Mouse (Mus musculus) testis, postnatal 14 days (tissue): ENCODE data around the gene Flii.

ENCODE experiments used
- DNase-seq: peaks from one replicate; pipeline ENCODE4 v3.0.0; 2021; ENCODE audit warnings: low spot score

Flii gene

DNA sequence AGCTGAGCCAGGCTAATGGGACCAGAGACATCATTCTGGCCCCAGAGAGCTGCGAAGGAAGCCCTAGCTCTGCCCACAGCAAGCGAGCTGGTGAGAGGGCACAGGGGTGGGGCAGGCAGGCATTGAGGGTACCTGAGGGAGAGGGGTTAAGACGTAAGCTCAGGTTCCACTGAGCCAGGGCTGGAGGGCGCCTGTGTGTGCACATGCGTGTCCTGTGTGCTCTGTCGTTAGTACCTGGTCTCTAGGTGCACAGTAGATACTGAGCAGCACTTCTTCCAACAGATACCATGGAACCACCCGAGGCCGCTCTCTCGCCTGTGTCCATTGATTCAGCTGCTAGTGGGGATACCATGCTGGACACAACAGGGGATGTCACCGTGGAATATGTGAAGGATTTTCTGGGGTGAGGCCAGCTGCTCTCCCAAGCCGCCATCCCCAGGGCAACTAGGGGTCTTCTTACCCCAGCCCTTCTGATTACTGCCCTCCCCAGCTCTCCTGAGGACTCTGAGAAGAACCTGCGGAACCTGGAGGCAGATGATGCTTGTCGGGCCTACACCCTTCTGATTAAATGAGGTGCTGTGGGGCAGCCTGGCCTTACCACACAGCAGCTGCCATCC is 14.3 kb downstream of the Flii start:
- no peak for DNase-seq

DNA sequence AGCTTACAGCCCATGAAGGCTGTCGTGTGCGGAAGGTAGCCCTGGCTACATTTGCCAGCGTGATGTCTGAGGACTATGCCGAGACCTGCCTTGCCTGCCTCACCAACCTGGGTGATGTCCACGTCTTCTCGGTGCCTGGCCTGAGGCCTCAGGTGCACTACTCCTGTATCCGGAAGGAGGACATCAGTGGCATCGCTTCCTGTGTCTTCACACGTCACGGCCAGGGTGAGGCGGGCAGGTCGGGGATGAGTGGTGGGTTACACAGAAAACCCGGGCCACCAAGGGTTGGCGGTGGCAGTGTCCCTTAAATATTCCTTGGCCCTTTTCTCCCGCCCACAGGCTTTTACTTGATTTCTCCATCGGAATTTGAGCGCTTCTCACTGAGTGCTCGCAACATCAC is 15.0 kb downstream of the Flii start:
- no peak for DNase-seq

DNA sequence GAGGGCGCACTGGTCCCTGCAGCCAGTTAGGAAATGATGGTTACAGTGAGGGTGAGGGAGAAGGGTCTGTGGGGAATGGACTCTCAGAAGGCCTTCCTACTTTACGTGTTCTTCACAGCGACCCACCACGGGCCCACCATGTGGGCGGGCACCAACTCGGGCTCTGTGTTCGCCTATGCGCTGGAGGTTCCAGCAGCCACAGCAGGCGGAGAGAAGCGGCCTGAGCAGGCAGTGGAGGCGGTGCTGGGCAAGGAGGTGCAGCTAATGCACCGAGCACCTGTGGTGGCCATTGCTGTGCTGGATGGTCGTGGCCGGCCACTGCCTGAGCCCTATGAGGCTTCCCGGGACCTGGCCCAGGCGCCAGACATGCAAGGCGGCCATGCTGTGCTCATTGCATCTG is 15.8 kb downstream of the Flii start:
- DNase-seq: no peak

DNA sequence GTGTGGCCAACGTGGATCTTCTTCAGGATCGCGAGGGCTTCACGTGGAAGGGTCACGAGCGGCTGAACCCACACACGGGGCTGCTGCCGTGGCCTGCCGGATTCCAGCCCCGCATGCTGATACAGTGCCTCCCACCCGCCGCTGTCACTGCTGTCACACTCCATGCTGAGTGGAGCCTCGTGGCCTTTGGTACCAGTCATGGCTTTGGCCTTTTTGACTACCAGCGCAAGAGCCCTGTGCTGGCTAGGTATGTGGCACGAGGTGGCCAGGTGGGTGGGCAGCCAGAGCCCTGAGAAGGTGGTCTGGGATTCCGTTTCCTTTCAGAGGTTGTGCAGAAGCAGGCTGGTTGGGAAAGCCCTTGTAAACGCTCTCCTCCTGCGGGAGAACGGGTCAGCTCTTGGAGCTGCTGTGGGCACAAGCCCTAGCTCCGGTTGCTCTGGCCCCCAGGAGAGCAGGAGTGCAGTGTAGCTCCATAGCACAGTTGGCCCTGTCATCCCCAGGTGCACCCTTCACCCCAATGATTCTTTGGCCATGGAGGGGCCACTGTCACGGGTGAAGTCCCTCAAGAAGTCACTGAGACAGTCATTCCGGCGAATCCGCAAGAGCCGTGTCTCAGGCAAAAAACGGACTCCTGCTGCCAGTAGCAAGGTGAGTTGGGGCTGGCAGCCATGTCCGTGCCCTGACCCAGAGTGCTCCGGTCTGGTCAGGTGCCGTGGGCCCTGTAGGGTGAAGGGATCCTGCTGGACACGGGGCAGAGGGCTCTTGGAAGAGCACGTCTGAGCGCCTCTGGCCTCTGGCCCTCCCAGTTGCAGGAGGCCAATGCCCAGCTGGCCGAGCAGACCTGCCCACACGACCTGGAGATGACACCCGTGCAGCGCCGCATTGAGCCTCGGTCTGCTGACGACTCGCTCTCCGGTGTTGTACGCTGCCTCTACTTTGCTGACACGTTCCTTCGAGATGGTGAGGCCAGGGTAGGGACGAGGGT is 17.3 kb downstream of the Flii start:
- no peak for DNase-seq

DNA sequence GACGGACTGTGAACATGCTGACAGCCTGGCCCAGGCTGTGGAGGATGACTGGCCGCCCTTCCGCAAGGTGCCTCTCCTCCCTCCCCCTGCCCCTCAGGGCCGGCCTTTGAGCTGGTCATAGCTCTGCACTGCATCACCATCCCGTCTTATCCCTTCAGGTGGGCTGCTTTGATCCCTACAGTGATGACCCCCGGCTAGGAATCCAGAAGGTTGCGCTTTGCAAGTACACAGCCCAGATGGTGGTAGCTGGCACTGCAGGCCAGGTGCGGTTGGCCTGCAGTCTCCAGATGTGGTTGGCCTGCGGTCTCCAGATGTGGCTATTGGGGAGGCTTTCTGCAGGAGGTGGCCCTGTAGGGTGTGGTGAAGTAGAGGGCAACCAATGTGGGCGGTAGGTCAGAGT is 18.4 kb downstream of the Flii start:
- DNase-seq: no peak

DNA sequence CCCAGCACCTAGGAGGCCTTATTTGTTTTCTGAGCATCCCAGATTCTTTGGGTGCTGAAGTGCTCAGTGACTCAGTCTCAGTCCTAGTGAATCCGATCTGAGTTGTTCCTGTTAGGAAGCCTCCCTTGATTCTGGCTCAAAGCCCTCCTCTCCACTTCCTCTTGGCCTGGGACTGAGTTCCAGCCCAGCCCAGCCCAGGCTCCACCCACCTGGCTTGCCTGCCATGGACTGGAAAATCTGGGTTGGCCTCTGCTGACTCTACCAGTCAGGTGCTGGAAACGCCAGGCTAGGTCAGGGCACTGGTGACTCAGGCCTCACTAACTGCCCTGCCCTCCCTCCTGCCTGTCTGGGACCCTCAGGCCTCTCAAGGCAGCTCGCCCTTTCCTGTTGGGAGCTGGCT is 19.4 kb downstream of the Flii start:
- no peak for DNase-seq

DNA sequence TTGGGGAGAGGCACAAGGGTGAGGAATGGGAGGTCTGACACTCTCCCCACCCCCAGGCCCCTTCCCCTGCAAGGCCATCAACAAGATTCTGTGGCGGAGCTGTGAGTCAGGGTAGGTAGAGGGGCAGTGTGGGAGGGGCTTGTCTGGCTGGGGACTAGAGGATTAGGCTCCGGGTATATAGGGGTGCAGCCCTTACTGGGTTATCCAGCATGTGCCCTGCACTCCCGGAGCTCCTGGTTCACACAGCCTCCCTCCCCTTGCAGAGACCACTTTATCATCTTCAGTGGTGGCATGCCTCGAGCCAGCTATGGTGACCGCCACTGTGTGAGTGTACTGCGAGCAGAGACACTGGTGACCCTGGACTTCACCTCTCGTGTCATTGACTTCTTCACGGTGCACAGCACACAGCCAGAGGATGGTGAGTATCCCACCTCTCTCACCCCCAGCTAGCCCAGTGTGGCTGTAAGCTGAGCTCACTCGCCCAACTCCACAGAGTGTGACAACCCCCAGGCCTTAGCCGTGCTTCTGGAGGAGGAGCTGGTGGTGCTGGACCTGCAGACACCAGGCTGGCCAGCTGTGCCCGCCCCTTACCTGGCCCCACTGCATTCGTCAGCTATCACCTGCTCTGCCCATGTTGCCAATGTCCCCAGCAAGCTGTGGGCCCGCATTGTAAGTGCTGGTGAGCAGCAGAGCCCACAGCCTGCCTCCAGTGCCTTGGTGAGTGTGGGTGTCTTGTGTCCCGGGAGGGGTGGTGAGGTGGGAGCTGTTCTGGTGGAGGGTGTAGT is 20.2 kb downstream of the Flii start:
- DNase-seq: no peak

DNA sequence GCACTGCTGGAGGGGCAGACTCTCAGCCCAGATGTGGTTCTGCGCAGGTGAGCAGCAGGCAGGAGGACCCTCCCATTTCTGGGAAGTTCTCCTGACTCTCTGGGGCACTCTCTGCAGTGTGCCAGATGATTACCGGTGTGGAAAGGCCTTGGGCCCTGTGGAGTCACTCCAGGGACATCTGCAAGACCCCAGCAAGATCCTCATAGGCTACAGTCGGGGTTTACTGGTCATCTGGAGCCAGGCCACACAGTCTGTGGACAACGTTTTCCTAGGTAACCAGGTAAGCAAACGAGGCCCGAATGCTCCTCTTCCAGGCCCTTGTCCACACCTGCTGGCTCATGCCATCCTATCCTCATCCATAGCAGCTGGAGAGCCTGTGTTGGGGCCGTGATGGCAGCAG is 21.0 kb downstream of the Flii start:
- DNase-seq: no peak

DNA sequence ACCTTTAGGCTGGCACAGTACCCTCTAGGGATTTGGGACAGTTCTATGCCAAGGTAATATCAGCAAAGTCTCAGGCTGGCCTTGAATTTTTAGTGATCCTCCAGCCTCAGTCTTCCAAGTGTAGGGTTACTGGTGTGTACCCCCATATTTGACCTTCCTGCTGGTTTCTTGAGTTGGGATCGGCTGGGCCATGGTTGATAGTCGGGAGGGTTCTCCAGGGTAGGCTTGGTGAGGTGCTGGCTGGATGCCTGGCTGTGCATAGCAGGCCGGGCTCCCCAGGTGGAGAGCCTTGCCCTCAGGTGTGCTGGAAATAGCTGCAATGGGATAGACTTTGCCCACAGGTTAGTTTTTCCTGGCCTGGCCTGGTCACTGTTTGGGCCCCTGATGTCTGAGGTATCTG is 21.8 kb downstream of the Flii start:
- DNase-seq: no peak

DNA sequence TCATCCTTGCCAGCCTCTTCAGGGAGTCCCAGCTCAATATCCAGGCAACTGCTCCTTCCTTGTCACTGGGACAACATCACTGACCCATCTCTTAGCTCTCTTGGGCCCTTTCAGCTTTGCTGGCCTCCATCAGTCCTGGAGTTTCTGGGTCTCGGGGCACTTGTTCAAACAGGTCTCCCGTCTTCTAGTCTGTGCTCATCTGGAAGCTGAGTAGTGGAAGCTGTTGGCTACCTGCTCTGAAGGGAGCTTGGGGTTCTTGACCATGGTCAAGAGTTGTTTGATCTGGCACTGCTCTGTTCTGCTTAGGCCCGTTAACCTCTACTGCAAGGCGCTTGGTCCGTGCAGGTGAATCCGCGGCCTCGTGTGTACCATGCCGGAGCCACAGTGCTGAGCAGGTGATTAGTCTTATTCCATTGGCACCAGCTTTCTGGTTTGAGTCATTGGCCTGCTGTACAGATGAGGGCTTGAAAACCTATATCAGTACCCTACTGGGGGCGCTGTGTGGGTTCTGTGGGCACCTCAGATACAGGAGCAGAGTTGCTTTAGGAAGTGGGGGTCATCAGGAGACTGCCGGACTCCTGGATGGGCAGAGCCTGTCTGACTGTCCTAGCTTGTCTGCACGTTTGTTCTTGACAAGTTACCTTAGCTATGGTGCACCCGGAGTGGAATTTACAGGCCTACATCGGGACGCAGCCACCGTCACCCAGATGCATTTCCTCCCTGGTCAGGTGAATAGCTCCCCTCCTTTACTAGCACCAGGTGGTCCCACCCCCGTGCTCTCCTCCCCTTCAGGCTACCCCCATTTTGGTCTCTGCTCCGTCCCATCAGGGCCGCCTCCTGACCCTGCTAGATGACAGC is 22.8 kb downstream of the Flii start:
- DNase-seq: no peak

DNA sequence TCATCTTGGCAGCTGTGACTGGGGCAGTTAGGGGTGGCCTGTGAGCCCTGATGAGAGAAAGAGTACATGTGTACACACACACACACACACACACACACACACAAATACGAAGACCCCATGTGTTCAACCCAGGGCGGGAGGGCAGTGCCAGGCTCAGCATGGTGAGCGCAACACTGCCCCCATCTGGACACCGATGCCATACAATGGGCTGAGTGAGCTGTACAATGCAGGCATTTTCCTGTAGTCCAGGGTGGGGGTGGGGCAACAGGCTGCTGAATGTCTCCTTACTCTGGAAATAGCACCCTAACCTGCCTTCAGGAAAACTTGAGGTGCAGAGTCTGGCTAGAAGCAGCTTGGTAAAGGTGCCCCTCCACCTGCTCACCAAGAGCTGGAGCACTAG is 23.9 kb downstream of the Flii start:
- no peak for DNase-seq

DNA sequence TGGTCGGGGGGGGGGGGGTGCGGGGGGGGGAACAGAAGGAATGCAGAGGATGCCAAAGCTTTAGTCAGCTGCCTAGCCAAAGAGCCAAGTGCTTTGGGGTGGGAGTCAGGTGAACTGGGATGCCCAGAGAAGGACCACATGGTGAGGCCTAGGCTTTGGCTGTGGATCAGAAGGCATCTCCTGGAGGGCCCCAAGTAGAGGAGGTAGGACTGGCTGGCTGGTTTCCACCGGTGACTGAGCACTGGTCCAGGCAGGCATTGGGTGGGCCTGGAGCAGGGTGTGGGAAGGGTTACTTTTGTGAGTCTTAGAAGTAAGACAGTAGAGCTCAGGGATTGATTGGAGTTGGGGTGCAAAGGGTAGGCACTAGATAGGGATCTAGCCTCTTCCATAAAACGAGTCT is 25.5 kb downstream of the Flii start:
- no peak for DNase-seq

DNA sequence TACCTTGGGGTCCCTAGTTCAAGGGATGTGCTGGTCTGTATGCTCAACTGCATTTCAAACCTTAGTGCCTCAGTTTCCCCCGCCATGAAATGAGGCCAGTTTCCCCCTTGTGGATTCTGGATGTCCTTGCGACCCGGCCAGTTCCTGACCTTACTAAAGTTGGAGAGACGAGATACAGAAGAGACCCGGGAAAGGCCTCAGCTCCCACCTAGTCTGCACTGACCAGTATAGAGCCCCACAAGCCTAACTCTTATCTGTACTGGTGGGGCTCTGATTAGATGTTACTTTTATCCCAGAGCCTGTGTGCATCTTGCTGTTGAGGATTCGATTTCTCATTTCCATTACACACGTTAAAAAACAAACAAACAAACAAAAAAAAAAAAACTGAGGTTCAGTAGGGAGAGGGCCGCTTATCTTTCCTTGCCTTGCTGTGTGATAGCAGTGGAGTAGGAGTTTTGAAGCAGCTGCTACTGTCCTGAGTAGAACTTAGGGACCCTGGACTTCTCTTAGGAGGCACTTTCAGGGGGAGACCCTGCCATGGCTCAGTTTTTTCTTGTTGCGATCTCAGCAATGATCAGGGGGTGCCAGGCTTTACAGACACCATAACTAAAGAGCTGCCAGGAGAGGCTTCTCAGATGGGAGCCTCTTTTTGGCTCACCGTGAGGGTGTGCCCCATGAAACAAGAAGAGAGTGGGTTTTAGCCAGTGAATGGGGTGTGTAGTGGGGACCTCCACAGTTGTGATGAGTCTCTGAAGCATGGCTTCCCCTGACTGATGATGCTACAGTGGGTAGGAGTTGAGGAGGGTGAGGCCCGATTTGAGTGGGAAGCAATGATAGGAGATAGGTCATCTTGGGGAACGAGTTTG is 26.5 kb downstream of the Flii start:
- DNase-seq: no peak

DNA sequence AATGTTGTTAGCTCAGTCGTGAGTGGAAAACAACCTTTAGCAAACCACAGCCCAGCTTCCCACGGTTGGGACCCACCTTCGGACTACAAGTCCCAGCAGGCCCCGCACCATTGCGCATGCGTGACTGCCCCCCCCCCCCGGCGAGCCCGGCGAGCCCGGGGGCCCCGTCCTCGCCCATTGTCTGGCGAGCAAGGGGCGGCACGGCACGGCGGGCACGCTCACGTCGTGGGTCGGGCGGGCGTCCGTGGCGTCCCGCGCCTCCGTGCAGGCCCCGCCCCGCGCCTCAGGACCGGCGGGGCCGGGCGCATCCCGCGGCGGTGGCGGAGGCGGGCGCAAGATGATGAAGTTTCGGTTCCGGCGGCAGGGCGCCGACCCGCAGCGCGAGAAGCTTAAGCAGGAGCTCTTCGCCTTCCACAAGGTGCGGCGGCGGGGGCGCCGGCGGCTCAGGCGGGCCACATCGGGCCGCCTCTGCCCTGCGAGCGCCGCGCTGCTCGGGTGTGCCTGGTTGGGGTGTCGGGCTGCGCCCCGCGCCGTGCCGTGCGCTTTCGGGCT is 27.5 kb downstream of the Flii start, which contains the start of gene Llgl1:
Gene Llgl1, plus strand, starts transcription at position 200 of the 552 bp plus-strand sequence.
- DNase-seq: peak; percentile 89

DNA sequence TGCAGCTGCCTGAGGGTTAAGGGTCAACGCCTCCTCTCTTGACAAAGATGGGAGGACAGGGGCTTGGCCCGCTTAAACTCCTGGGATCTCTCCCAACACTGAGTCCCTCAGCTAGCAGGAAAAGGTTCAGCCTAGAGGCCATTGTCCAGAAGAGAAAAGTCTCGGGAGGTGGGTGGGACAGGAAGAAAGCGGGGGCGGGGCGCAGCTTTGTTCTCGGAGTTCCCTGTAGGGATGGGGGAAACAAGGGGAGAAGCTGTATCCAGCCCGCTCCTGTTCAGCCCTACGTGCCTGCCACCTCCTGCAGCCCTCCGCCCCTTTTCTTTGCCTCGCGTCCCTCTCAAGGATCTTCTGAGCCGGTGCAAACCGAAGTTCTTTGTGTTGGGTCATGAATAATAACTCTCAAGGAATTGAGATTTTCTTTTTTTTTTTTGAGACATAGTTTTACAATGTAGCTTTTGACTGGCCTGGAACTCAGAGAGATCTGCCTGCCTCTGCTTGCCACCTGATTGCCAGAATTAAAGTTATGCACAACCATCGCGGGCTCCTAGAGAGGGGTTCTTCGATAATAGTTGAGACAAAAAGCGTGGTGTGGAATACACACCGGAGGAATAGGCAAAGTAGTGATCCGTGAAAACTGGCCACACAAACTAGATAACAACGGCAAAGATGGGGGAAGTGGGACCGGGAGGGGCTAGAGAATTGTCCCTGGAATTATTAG is 28.1 kb downstream of the Flii start:
- peak; percentile 80 for DNase-seq

DNA sequence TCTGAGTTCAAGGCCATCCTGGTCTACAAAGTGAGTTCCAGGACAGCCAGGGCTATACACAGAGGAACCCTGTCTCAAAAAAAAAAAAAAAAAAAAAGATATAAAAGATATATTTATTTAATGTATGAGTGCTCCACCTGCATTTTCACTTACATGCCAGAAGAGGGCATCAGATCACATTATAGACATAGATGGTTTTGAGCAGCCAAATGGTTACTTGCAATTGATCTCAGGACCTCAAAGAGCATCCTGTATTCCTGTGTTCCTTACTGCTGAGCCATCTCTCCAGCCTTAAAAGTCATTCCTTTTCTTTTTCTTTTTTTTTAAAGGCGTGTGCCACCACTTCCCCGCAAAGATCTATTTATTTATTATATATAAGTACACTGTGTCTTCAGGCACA is 29.5 kb downstream of the Flii start:
- no peak for DNase-seq

DNA sequence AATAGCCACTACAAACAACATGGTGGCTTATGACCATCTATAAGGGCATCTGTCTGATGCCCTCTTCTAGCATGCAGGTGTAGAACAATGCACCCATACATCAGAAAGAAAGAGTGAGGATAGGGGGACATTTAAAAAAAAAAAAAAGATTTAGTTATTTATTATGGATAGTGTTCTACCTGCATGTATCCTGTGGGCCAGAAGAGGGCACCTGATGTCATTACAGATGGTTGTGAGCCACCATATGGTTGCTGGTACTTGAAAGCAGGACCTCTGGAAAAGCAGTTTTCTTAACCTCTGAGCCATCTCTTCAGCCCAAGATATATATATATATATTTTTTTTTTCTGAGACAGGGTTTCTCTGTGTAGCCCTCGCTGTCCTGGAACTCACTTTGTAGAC is 30.9 kb downstream of the Flii start:
- no peak for DNase-seq
